In the genomic region with DNA sequence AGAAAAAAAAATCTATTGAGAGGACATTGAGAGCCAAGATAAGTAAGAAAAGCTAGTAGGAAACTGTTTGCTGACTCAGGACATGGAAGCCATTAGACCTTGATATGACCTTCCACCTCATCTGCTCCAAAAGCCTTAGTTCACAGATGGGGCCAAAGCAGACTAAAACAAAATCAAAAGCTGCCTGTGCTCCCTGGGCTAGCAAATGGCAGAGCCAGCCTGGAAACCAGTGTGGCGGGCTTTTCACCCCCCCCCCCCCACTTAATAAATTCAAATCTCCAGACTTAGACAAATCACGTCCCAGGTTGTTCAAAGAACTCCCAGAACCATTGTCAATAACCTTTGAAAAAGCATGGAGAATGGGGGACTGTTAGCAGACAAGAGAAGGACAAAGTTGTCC, we compare ENCODE assay signal across 17 mouse cellular contexts. TPM values are rescaled to one million over a fixed set of nuclear protein-coding genes. Genes with fewer than 3 reads are reported as not detected.
DNase-seq lines count a peak whose midpoint lies in the region; ATAC-seq lines count a peak whose summit lies in the region.
"Had no signal": no experiment of that assay in that cellular context is flagged by ENCODE, and none has a peak within 500 bp of the region (broad histone marks: within the 10 kb centered on the region; RNA-seq: fewer than 3 reads in every experiment).

No protein-coding gene starts in this region.

- H3K4me2 ChIP-seq in liver, embryonic 16.5 days (ENCODE audit: low read depth, low read length) = no peak overlapping the region
- no peak overlapping the region for H3K4me2 ChIP-seq in liver, embryonic 11.5 days
- no peak overlapping the region for H3K4me2 ChIP-seq in forebrain, embryonic 13.5 days
- H3K4me2 ChIP-seq in midbrain, embryonic 14.5 days (ENCODE audit: low read length) = no peak overlapping the region
- H3K4me2 ChIP-seq: embryonic facial prominence, embryonic 15.5 days; heart, embryonic 13.5 days; limb, embryonic 15.5 days had no signal

- H3K9me3 ChIP-seq in liver, embryonic 16.5 days (replicated peaks; ENCODE audit: control insufficient read depth, low read length) = no peaks in the 10 kb centered on the region
- no peaks in the 10 kb centered on the region for H3K9me3 ChIP-seq in liver, embryonic 11.5 days (ENCODE audit: control insufficient read depth, low read length)
- no peaks in the 10 kb centered on the region for H3K9me3 ChIP-seq in forebrain, embryonic 13.5 days (replicated peaks)
- H3K9me3 ChIP-seq in midbrain, embryonic 14.5 days (ENCODE audit: control insufficient read depth, low read length) = no peaks in the 10 kb centered on the region
- H3K9me3 ChIP-seq: embryonic facial prominence, embryonic 15.5 days; heart, embryonic 13.5 days; limb, embryonic 15.5 days had no signal

- H3K27me3 ChIP-seq in liver, embryonic 16.5 days (ENCODE audit: control insufficient read depth, insufficient read depth, low read depth, low read length) = no peaks in the 10 kb centered on the region; the same call in 1 of the 2 replicates
- peaks cover 3% of the 10 kb centered on the region; the same call in 1 of the 2 replicates for H3K27me3 ChIP-seq in liver, embryonic 11.5 days (replicated peaks; ENCODE audit: control insufficient read depth, insufficient read depth, low read length)
- H3K27me3 ChIP-seq in forebrain, embryonic 13.5 days = no peaks in the 10 kb centered on the region
- no peaks in the 10 kb centered on the region for H3K27me3 ChIP-seq in midbrain, embryonic 14.5 days (ENCODE audit: control insufficient read depth, insufficient read depth, low read length)
- H3K27me3 ChIP-seq: embryonic facial prominence, embryonic 15.5 days had no signal

- no peaks in the 10 kb centered on the region for H3K36me3 ChIP-seq in liver, embryonic 16.5 days (ENCODE audit: control insufficient read depth, insufficient read depth)
- no peaks in the 10 kb centered on the region for H3K36me3 ChIP-seq in liver, embryonic 11.5 days (ENCODE audit: control insufficient read depth, insufficient read depth, low read length)
- no peaks in the 10 kb centered on the region for H3K36me3 ChIP-seq in forebrain, embryonic 13.5 days (ENCODE audit: poor library complexity, severe bottlenecking)
- H3K36me3 ChIP-seq in midbrain, embryonic 14.5 days (ENCODE audit: control insufficient read depth, insufficient read depth, low read length) = no peaks in the 10 kb centered on the region
- H3K36me3 ChIP-seq: embryonic facial prominence, embryonic 15.5 days; heart, embryonic 13.5 days; limb, embryonic 15.5 days had no signal

- H3K9ac ChIP-seq in liver, embryonic 16.5 days (ENCODE audit: low read depth, low read length) = no peak overlapping the region
- no peak overlapping the region for H3K9ac ChIP-seq in liver, embryonic 11.5 days (ENCODE audit: low read depth, low read length)
- no peak overlapping the region for H3K9ac ChIP-seq in forebrain, embryonic 13.5 days
- H3K9ac ChIP-seq in midbrain, embryonic 14.5 days (replicated peaks; ENCODE audit: low read length) = no peak overlapping the region
- H3K9ac ChIP-seq: embryonic facial prominence, embryonic 15.5 days; heart, embryonic 13.5 days; limb, embryonic 15.5 days had no signal

- no peak for DNase-seq in liver, embryonic 11.5 days (ENCODE audit: low spot score)
- peak; percentile 38 for DNase-seq in embryo, embryonic 11 days
- DNase-seq in midbrain, embryonic 14.5 days = peak; percentile 35
- no peak for DNase-seq in layer of hippocampus, adult 8-10 months (ENCODE audit: low spot score in 2 of 2)
- no peak for DNase-seq in frontal cortex, postnatal 14 days (ENCODE audit: low spot score in 2 of 2)
- DNase-seq: adrenal gland, adult 2 months; cerebellum, adult 9-11 months; gastrocnemius, postnatal 10 days; kidney, adult 18-20 months; thymus, adult 2 months had no signal

- H3K4me3 ChIP-seq in liver, embryonic 16.5 days (ENCODE audit: low read depth, low read length) = no peak overlapping the region
- H3K4me3 ChIP-seq in liver, embryonic 11.5 days (ENCODE audit: low read depth, low read length) = no peak overlapping the region
- no peak overlapping the region for H3K4me3 ChIP-seq in forebrain, embryonic 13.5 days
- no peak overlapping the region for H3K4me3 ChIP-seq in midbrain, embryonic 14.5 days (replicated peaks; ENCODE audit: low read depth, low read length)
- H3K4me3 ChIP-seq: embryonic facial prominence, embryonic 15.5 days; heart, embryonic 13.5 days; limb, embryonic 15.5 days had no signal

- ATAC-seq in liver, embryonic 16.5 days (ENCODE audit: low read depth) = no peak
- ATAC-seq in liver, embryonic 11.5 days (replicated peaks; ENCODE audit: low FRiP score) = no peak
- 0 out of 2 replicates have a peak, but pooled peaks have one; percentile 26 for ATAC-seq in forebrain, embryonic 13.5 days
- ATAC-seq in midbrain, embryonic 14.5 days (ENCODE audit: low FRiP score, low TSS enrichment) = no peak

- WGBS in liver, embryonic 16.5 days (ENCODE audit: insufficient replicate concordance) = 41% methylated on average over 2 of the region's 2 CpGs
- 54% methylated on average over 2 of the region's 2 CpGs for WGBS in liver, embryonic 11.5 days
- WGBS in forebrain, embryonic 13.5 days = 3% methylated on average over 2 of the region's 2 CpGs
- 4% methylated on average over 2 of the region's 2 CpGs for WGBS in midbrain, embryonic 14.5 days

- peaks cover 19% of the 10 kb centered on the region for H3K4me1 ChIP-seq in liver, embryonic 16.5 days (ENCODE audit: control insufficient read depth, low read depth, low read length)
- no peaks in the 10 kb centered on the region for H3K4me1 ChIP-seq in liver, embryonic 11.5 days (replicated peaks; ENCODE audit: control insufficient read depth, insufficient read depth, low read length)
- peaks cover 85% of the 10 kb centered on the region for H3K4me1 ChIP-seq in forebrain, embryonic 13.5 days
- H3K4me1 ChIP-seq in midbrain, embryonic 14.5 days (ENCODE audit: control insufficient read depth, insufficient read depth, low read length) = peaks cover 40% of the 10 kb centered on the region
- H3K4me1 ChIP-seq: embryonic facial prominence, embryonic 15.5 days; limb, embryonic 15.5 days had no signal

- H3K27ac ChIP-seq in liver, embryonic 16.5 days (ENCODE audit: low read length) = peak overlapping the region; percentile 52; the same call in 1 of the 2 replicates
- no peak overlapping the region for H3K27ac ChIP-seq in liver, embryonic 11.5 days (ENCODE audit: low read depth, low read length)
- H3K27ac ChIP-seq in forebrain, embryonic 13.5 days = peak overlapping the region; percentile 57
- no peak overlapping the region for H3K27ac ChIP-seq in midbrain, embryonic 14.5 days (replicated peaks; ENCODE audit: low read depth, low read length)
- H3K27ac ChIP-seq: embryonic facial prominence, embryonic 15.5 days; heart, embryonic 13.5 days; kidney, postnatal 0 days; limb, embryonic 15.5 days; macrophage had no signal

RNA-seq across cellular contexts. Expression of a gene that starts 2.7 kb away (rescaled TPM):
- 5.7 and 6.3 TPM in 2 replicates for polyA plus RNA-seq in liver, embryonic 16.5 days (2015; fragmentation: Nextera tagmentation; extraction: Ambion mirVana)
- 14.8 and 16.1 TPM in 2 replicates for polyA plus RNA-seq in liver, embryonic 11.5 days (2014; fragmentation: Nextera tagmentation; extraction: Ambion mirVana)
- polyA plus RNA-seq in forebrain, embryonic 13.5 days (2015; fragmentation: Nextera tagmentation; extraction: Ambion mirVana) = 74.4 and 77.3 TPM in 2 replicates
- polyA plus RNA-seq in midbrain, embryonic 14.5 days (2014; fragmentation: Nextera tagmentation; extraction: Ambion mirVana) = 79.6 and 111 TPM in 2 replicates
- 10 to 100 TPM; 27.1 to 37.1 (median 31.1) TPM for total RNA-seq in layer of hippocampus, adult 8-10 months (2022)

Comparison
In these comparisons a context has a peak if more than half of its experiments do, and no peak if none do; other contexts are left out.
1. H3K27ac ChIP-seq: peak in liver, embryonic 16.5 days (single experiment) and forebrain, embryonic 13.5 days (single experiment); none in liver, embryonic 11.5 days (single experiment) and midbrain, embryonic 14.5 days (single experiment).
2. DNase-seq: peak in embryo, embryonic 11 days (single experiment) and midbrain, embryonic 14.5 days (single experiment); none in liver, embryonic 11.5 days (single experiment), layer of hippocampus, adult 8-10 months (0 of 2) and frontal cortex, postnatal 14 days (0 of 2).